Mouse (Mus musculus) heart, postnatal 0 days (tissue): ENCODE data around the gene Stap2.

Source experiments
- CTCF ChIP-seq: IDR thresholded peaks from 2 replicates; pipeline ENCODE4 v1.5.1; 2016; ENCODE audit warnings: antibody characterized with exemption, control low read depth, low read depth
- EP300 ChIP-seq: IDR thresholded peaks from 2 replicates; pipeline ENCODE4 v1.6.1; 2016; ENCODE audit warnings: antibody characterized with exemption, low read depth

DNA sequence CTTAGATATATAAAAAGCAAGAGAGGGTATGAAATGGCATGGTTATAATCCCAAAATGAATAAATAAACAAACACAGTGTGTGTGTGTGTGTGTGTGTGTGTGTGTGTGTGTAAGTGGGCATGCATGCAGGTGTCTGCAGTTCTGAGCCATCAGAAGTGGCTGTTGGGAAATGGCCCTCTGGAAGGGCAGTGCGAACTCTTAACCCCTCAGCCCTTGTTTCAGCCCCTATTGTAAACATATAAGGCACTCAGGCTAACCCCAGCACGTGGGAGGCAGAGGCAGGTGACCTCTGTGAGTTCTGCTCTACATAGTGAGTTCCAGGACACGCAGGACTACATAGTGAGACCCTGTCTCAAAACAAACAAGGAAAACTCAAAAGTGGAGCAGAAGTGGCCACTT is 28.1 kb downstream of the Stap2 start:
- TF ChIP-seq CTCF (no peak), EP300 (no peak)
